In genomic region chr2:32315751-32316150, GRCm38 (mm10) we compare ENCODE assay signal across 8 mouse cellular contexts. TPM values are rescaled to one million over a fixed set of nuclear protein-coding genes. Genes with fewer than 3 reads are reported as not detected.
A peak's percentile ranks its signal among the peaks of the same experiment; 100 is the strongest.
DNase-seq lines count a peak whose midpoint lies in the region; ATAC-seq lines count a peak whose summit lies in the region.

No protein-coding gene starts in this region.

- no peaks in the 10 kb centered on the region for H3K9me3 ChIP-seq in liver, embryonic 11.5 days (ENCODE audit: control insufficient read depth, low read length)
- H3K9me3 ChIP-seq in embryonic facial prominence, embryonic 11.5 days (replicated peaks; ENCODE audit: control insufficient read depth, low read length): no peaks in the 10 kb centered on the region
- no peaks in the 10 kb centered on the region for H3K9me3 ChIP-seq in heart, embryonic 15.5 days (replicated peaks)
- no peaks in the 10 kb centered on the region for H3K9me3 ChIP-seq in neural tube, embryonic 11.5 days (ENCODE audit: control insufficient read depth, low read length)

- peaks cover 36% of the 10 kb centered on the region for H3K4me1 ChIP-seq in liver, embryonic 11.5 days (replicated peaks; ENCODE audit: control insufficient read depth, insufficient read depth, low read length)
- H3K4me1 ChIP-seq in embryonic facial prominence, embryonic 11.5 days (ENCODE audit: control insufficient read depth, insufficient read depth, low read length): peaks cover 24% of the 10 kb centered on the region
- peaks cover 57% of the 10 kb centered on the region for H3K4me1 ChIP-seq in heart, embryonic 15.5 days (replicated peaks)
- peaks cover 21% of the 10 kb centered on the region for H3K4me1 ChIP-seq in neural tube, embryonic 11.5 days (ENCODE audit: control insufficient read depth, insufficient read depth, low read length)

- H3K9ac ChIP-seq in liver, embryonic 11.5 days (ENCODE audit: low read depth, low read length): no peak overlapping the region
- H3K9ac ChIP-seq in embryonic facial prominence, embryonic 11.5 days (replicated peaks; ENCODE audit: low read length): peak overlapping the region; percentile 44
- H3K9ac ChIP-seq in heart, embryonic 15.5 days: no peak overlapping the region
- H3K9ac ChIP-seq in neural tube, embryonic 11.5 days (ENCODE audit: low read length): 0 out of 2 replicates have a peak overlapping the region, but pooled peaks have one; percentile 11

- no peak for ATAC-seq in liver, embryonic 11.5 days (replicated peaks; ENCODE audit: low FRiP score)
- ATAC-seq in embryonic facial prominence, embryonic 11.5 days (replicated peaks; ENCODE audit: insufficient number of reproducible peaks, low FRiP score, low TSS enrichment, low read depth): no peak
- ATAC-seq in heart, embryonic 15.5 days (replicated peaks; ENCODE audit: insufficient number of reproducible peaks, insufficient read depth, low FRiP score, low read depth): no peak
- ATAC-seq in neural tube, embryonic 11.5 days (ENCODE audit: insufficient read depth, low FRiP score, low TSS enrichment): no peak

- peak overlapping the region; percentile 0; the same call in 1 of the 2 replicates for H3K27ac ChIP-seq in liver, embryonic 11.5 days (ENCODE audit: low read depth, low read length)
- H3K27ac ChIP-seq in embryonic facial prominence, embryonic 11.5 days (replicated peaks; ENCODE audit: low read depth, low read length): peak overlapping the region; percentile 100
- H3K27ac ChIP-seq in heart, embryonic 15.5 days: peak overlapping the region; percentile 81
- H3K27ac ChIP-seq in neural tube, embryonic 11.5 days (ENCODE audit: low read depth, low read length): no peak overlapping the region; the same call in 1 of the 2 replicates

- no peak overlapping the region; the same call in 1 of the 2 replicates for H3K4me2 ChIP-seq in liver, embryonic 11.5 days
- H3K4me2 ChIP-seq in embryonic facial prominence, embryonic 11.5 days (ENCODE audit: low read depth, low read length): peak overlapping the region; percentile 17; the same call in 1 of the 2 replicates
- no peak overlapping the region for H3K4me2 ChIP-seq in heart, embryonic 15.5 days
- no peak overlapping the region for H3K4me2 ChIP-seq in neural tube, embryonic 11.5 days (ENCODE audit: low read depth)

- H3K27me3 ChIP-seq in liver, embryonic 11.5 days (replicated peaks; ENCODE audit: control insufficient read depth, insufficient read depth, low read length): peaks cover 53% of the 10 kb centered on the region
- H3K27me3 ChIP-seq in embryonic facial prominence, embryonic 11.5 days (ENCODE audit: control insufficient read depth, insufficient read depth, low read length): no peaks in the 10 kb centered on the region
- peaks cover 37% of the 10 kb centered on the region for H3K27me3 ChIP-seq in heart, embryonic 15.5 days
- H3K27me3 ChIP-seq in neural tube, embryonic 11.5 days (ENCODE audit: control insufficient read depth, insufficient read depth, low read length): no peaks in the 10 kb centered on the region

- H3K4me3 ChIP-seq in liver, embryonic 11.5 days (ENCODE audit: low read depth, low read length): no peak overlapping the region
- H3K4me3 ChIP-seq in embryonic facial prominence, embryonic 11.5 days (ENCODE audit: low read depth, low read length): no peak overlapping the region
- no peak overlapping the region for H3K4me3 ChIP-seq in heart, embryonic 15.5 days
- H3K4me3 ChIP-seq in neural tube, embryonic 11.5 days (ENCODE audit: low read depth, low read length): no peak overlapping the region

- no peak for DNase-seq in liver, embryonic 11.5 days (ENCODE audit: low spot score)
- no peak for DNase-seq in liver
- DNase-seq in embryonic facial prominence, embryonic 11.5 days (ENCODE audit: low spot score): peak; percentile 64
- DNase-seq in neural tube, embryonic 11.5 days (ENCODE audit: low spot score): no peak
- DNase-seq in thymus, postnatal 14 days: no peak
- DNase-seq in c-Kit-positive CD71-positive TER-119-positive erythroid progenitor cells, embryonic 14.5 days (ENCODE audit: low spot score): no peak
- DNase-seq in layer of hippocampus, adult 8-10 months (ENCODE audit: low spot score in 2 of 2): no peak

- no peaks in the 10 kb centered on the region for H3K36me3 ChIP-seq in liver, embryonic 11.5 days (ENCODE audit: control insufficient read depth, insufficient read depth, low read length)
- no peaks in the 10 kb centered on the region for H3K36me3 ChIP-seq in embryonic facial prominence, embryonic 11.5 days (replicated peaks; ENCODE audit: control insufficient read depth, insufficient read depth, low read depth, low read length)
- no peaks in the 10 kb centered on the region for H3K36me3 ChIP-seq in heart, embryonic 15.5 days
- no peaks in the 10 kb centered on the region for H3K36me3 ChIP-seq in neural tube, embryonic 11.5 days (ENCODE audit: control insufficient read depth, insufficient read depth, low read length)

- WGBS in liver, embryonic 11.5 days: 32% methylated on average over 8 of the region's 8 CpGs
- WGBS in embryonic facial prominence, embryonic 11.5 days: 2% methylated on average over 8 of the region's 8 CpGs
- 21% methylated on average over 8 of the region's 8 CpGs for WGBS in heart, embryonic 15.5 days
- WGBS in neural tube, embryonic 11.5 days: 21% methylated on average over 8 of the region's 8 CpGs

RNA-seq across cellular contexts. Expression of gene Swi5, which starts 27.9 kb away (rescaled TPM):
- polyA plus RNA-seq in liver, embryonic 11.5 days (2014; fragmentation: Nextera tagmentation; extraction: Ambion mirVana): 369 and 385 TPM in 2 replicates
- polyA plus RNA-seq in embryonic facial prominence, embryonic 11.5 days (2014; fragmentation: Nextera tagmentation; extraction: Ambion mirVana): 392 and 406 TPM in 2 replicates
- 275 and 299 TPM in 2 replicates for polyA plus RNA-seq in heart, embryonic 15.5 days (2015; fragmentation: Nextera tagmentation; extraction: Ambion mirVana)
- 330 and 385 TPM in 2 replicates for polyA plus RNA-seq in neural tube, embryonic 11.5 days (2014; fragmentation: Nextera tagmentation; extraction: Ambion mirVana)
- 100 to 1,000 TPM; 192 to 208 (median 196) TPM for total RNA-seq in layer of hippocampus, adult 8-10 months (2022)

RNA-seq across cellular contexts. Expression of gene Golga2, which starts 28.6 kb away (rescaled TPM):
- polyA plus RNA-seq in liver, embryonic 11.5 days (2014; fragmentation: Nextera tagmentation; extraction: Ambion mirVana): 18.8 and 19.7 TPM in 2 replicates
- 14.9 and 15.2 TPM in 2 replicates for polyA plus RNA-seq in embryonic facial prominence, embryonic 11.5 days (2014; fragmentation: Nextera tagmentation; extraction: Ambion mirVana)
- 21.7 and 26.4 TPM in 2 replicates for polyA plus RNA-seq in heart, embryonic 15.5 days (2015; fragmentation: Nextera tagmentation; extraction: Ambion mirVana)
- 22.1 and 23.8 TPM in 2 replicates for polyA plus RNA-seq in neural tube, embryonic 11.5 days (2014; fragmentation: Nextera tagmentation; extraction: Ambion mirVana)
- 10 to 100 TPM; 88.0 to 97.6 (median 92.3) TPM for total RNA-seq in layer of hippocampus, adult 8-10 months (2022)

RNA-seq across cellular contexts. Expression of gene Ciz1, which starts 36.4 kb away (rescaled TPM):
- polyA plus RNA-seq in liver, embryonic 11.5 days (2014; fragmentation: Nextera tagmentation; extraction: Ambion mirVana): 45.5 and 45.8 TPM in 2 replicates
- polyA plus RNA-seq in embryonic facial prominence, embryonic 11.5 days (2014; fragmentation: Nextera tagmentation; extraction: Ambion mirVana): 41.1 and 46.0 TPM in 2 replicates
- 30.9 and 46.0 TPM in 2 replicates for polyA plus RNA-seq in heart, embryonic 15.5 days (2015; fragmentation: Nextera tagmentation; extraction: Ambion mirVana)
- 57.0 TPM in 2 replicates for polyA plus RNA-seq in neural tube, embryonic 11.5 days (2014; fragmentation: Nextera tagmentation; extraction: Ambion mirVana)
- 100 to 1,000 TPM in 1 of 4 experiments, 10 to 100 TPM in 3; 82.9 to 103 (median 90.5) TPM for total RNA-seq in layer of hippocampus, adult 8-10 months (2022)

RNA-seq across cellular contexts. Expression of gene Dnm1, which starts 37.4 kb away (rescaled TPM):
- 9.3 and 10.0 TPM in 2 replicates for polyA plus RNA-seq in liver, embryonic 11.5 days (2014; fragmentation: Nextera tagmentation; extraction: Ambion mirVana)
- polyA plus RNA-seq in embryonic facial prominence, embryonic 11.5 days (2014; fragmentation: Nextera tagmentation; extraction: Ambion mirVana): 31.0 and 35.3 TPM in 2 replicates
- 1.9 and 5.4 TPM in 2 replicates for polyA plus RNA-seq in heart, embryonic 15.5 days (2015; fragmentation: Nextera tagmentation; extraction: Ambion mirVana)
- 23.7 and 29.5 TPM in 2 replicates for polyA plus RNA-seq in neural tube, embryonic 11.5 days (2014; fragmentation: Nextera tagmentation; extraction: Ambion mirVana)
- total RNA-seq in layer of hippocampus, adult 8-10 months (2022): 1,000 to 10,000 TPM; 1,146 to 1,253 (median 1,200) TPM

RNA-seq across cellular contexts. Expression of gene Uck1, which starts 55.8 kb away (rescaled TPM):
- 57.3 and 59.5 TPM in 2 replicates for polyA plus RNA-seq in liver, embryonic 11.5 days (2014; fragmentation: Nextera tagmentation; extraction: Ambion mirVana)
- polyA plus RNA-seq in embryonic facial prominence, embryonic 11.5 days (2014; fragmentation: Nextera tagmentation; extraction: Ambion mirVana): 57.2 and 64.2 TPM in 2 replicates
- polyA plus RNA-seq in heart, embryonic 15.5 days (2015; fragmentation: Nextera tagmentation; extraction: Ambion mirVana): 32.9 and 49.0 TPM in 2 replicates
- 66.1 and 68.9 TPM in 2 replicates for polyA plus RNA-seq in neural tube, embryonic 11.5 days (2014; fragmentation: Nextera tagmentation; extraction: Ambion mirVana)
- 10 to 100 TPM; 48.6 to 60.0 (median 54.5) TPM for total RNA-seq in layer of hippocampus, adult 8-10 months (2022)

Comparison
In these comparisons a context has a peak if more than half of its experiments do, and no peak if none do; other contexts are left out.
1. H3K9ac ChIP-seq: peak in embryonic facial prominence, embryonic 11.5 days (single experiment) and neural tube, embryonic 11.5 days (single experiment); none in liver, embryonic 11.5 days (single experiment) and heart, embryonic 15.5 days (single experiment).